Mouse (Mus musculus) retina, postnatal 1 day (tissue): ENCODE data around the gene Scn1a.
A peak's percentile ranks its signal among the peaks of the same experiment; 100 is the strongest.

Source experiments
- DNase-seq: peaks from one replicate; pipeline ENCODE4 v3.0.0-alpha.2; 2012

Gene Scn1a

DNA sequence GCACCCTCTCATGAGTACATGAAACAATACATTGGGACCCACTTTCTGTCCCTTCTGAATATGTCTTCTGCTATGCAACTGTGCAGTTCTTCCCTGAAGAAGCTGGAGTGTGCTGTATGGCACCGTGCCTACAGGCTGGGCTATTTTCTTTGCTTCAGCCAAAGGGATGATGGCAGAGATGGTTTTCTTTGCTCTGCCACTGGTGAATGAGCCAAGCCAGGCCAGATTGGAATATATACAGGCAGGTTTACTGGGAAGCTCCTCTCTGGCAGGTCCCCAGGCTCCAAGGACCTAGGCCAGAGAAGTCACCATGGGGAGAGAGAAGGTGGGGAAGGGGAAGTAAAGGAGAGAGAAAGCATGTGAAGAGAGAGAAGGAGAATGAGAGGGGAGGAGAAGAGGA is 200.3 kb downstream of the Scn1a start:
- no peak for DNase-seq

DNA sequence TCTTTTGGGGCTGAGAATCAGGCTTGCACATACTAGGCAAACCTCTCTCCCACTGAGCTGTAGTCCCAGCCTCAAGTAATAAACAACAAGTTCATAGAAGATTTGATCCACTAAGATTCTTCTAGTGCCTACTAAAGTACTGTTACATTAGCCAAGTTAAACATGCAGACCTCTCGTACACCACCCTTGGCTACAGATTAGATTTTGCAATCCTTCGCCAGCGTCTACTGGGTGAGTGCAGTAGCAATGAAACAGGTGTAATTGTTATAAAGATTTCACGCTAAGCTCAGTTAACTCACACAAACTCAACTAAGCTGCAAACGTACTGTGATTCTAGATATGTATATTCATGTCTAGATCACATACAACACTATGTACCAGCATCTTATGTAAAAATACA is 201.8 kb downstream of the Scn1a start:
- DNase-seq = no peak

DNA sequence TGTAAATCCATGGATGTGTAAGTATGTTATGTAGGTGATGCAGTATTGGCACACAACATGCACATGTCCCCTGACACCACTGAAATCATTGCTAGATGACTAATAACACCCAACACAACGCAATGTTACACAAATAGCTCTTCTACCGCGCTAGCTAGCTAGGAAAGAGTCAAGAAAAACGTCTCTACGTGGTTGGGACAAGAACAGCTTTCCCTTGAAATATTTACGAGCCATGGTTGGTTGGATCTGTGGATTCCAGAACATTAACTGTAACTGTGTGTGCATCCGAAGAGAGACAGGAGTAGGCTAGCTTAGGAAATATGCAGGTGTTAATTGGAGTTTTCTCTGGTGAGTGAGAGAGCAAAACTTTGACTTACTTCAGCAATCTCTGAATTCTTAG is 219.7 kb downstream of the Scn1a start:
- DNase-seq = peak; percentile 8
